Mouse (Mus musculus): ENCODE data around the gene Ube2j2.

The Ube2j2 gene

DNA sequence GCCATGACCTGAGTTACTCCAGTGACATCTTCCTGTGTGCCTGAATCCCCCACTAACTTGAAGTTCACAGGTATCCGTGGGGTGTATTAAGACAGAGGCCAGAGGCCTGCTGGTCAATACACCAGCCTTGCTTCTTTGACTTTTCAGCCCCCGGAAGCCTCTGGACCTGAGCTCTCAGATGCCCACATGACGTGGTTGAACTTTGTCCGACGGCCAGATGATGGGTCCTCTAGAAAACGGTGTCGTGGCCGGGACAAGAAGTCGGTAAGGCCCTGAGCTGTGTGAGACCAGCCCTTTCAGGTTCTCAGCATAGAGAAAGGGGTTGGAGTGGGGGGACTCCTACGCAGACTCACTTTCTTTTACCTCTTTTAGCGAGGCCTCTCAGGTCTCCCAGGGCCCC, 20.8 kb downstream of the Ube2j2 start:
- DNase-seq: peak; percentile 59

DNA sequence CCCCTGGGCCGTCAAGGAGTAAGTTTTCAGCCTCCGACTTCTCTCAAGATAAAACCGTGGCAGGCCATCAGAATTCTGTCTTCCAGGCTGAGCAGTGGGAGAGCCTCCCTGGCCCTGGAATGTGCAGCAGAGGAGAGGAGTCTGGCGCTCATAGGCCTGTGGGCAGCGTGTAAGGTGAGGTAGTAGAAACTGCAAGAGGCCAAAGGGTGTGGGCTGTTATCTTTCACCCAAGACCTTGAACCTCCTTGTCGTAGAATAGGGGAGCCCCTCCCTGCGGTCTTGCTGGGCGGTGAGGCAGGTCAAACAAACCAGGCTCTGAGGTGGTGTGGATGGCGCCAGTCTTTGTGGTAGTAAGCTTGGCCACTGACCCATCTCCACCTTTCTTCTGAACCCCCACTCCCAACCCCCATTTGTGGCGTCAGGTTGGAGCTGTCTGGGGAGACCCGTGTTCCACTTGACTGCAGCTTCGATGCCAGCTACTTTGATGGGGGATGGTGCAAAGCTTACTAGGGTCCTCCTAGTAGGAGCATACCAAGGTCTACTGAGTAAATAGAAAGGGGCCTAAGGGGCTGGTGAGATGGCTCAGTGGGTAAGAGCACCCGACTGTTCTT, 25.5 kb downstream of the Ube2j2 start:
- DNase-seq: no peak

DNA sequence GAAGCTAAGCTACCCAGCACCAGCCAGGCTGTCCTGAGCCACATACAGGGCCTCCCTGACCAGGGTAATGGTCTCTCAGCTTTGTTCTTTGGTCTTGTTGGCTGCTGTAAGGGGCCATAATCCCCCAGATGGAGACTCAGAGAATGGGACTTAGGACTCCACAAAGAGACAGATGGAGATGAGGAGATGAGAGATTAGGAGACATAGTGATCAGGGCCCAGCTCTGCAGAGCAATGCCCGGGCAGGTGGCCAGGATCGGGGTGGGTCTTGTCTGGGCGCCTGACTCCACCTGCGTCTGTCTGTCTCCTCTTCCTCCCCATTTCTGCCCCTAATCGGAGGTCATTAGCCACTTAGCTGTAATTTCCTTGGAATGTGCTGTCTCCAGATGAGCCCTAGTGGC, 26.7 kb downstream of the Ube2j2 start:
- DNase-seq: no peak

DNA sequence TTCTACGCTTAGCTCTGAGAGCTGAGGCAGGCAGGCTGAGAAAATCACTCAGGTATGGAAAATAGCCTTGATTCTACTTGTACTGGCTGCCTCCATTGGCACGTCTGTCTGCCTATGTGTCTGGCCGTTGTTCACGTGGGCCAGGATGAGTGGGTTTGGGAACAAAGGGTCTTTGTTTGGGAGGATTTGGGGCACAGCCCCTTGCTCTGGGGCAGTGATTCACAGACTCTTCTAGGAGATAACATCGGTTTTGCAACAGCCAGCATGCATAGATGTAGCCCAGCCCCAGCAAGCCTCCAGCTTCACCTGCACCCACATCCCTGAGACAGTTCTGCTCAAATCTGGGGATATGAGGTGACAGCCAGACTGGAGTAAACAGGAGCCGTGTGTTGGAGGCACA, 29.0 kb downstream of the Ube2j2 start:
- no peak for DNase-seq

DNA sequence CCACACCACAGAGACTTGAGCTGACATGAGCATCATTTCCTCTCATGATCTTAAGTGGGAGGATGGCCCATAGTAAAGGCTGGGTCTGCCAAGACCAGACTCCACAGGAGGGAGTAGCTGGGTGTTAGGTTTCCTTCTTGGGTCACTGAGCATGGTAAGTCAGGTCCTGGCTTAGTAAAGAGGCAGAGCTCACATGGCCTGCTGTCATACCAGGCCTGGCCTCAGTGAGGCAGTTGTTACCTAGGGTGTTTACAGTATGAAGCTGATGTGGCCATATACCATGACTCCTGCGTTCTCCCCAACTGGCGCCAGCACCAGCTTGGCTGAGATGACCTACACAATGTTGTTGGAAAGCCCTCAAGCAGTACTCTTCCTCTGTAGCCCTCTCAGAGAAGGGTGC, 29.6 kb downstream of the Ube2j2 start:
- no peak for DNase-seq

DNA sequence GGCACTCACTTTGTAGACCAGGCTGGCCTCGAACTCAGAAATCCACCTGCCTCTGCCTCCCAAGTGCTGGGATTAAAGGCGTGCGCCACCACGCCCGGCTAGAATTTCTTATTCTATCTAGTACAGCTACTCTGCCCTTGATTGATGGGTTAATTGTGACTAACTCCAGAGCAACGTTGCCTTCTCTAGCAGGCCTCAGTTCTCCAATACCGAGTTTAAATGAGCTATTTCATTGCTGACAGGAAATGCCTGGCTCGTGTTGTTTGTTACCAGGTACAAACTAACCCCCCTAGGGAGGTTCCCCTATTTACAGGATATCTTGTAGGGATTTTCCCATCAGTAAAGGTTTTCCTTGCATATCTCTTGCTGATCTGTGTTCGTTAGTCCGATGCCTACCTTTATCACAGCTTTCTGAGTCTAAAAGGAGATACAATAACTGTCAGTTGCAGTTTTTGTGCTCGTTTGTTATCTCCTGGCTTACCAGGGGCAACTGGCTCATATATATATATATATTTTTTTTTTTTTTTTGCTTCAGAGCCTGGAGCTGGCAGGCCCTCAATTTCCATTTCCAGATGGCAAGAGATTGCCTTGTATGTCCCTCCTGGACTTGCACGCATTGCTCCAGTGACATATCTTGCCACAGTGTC, 37.9 kb downstream of the Ube2j2 start:
- no peak for DNase-seq

DNA sequence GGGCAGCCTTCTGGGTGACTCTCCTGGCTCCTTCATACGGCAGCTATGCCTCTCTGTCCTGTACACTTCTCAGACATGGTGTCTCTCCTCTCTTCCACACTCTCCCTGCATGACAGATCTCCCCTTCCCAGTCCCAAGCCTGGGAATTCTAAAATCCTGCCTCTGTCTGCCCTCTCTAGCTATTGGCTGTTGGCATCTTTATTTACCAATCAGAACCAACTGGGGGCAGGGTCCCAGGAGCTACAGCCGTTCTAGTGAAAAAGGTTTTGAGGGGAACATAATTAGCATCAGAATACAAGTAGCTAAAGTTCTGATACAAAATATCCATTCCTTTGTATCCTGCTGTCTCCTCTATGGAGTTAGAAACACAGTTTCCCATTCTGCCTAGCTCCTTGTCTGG, 40.2 kb downstream of the Ube2j2 start:
- no peak for DNase-seq

DNA sequence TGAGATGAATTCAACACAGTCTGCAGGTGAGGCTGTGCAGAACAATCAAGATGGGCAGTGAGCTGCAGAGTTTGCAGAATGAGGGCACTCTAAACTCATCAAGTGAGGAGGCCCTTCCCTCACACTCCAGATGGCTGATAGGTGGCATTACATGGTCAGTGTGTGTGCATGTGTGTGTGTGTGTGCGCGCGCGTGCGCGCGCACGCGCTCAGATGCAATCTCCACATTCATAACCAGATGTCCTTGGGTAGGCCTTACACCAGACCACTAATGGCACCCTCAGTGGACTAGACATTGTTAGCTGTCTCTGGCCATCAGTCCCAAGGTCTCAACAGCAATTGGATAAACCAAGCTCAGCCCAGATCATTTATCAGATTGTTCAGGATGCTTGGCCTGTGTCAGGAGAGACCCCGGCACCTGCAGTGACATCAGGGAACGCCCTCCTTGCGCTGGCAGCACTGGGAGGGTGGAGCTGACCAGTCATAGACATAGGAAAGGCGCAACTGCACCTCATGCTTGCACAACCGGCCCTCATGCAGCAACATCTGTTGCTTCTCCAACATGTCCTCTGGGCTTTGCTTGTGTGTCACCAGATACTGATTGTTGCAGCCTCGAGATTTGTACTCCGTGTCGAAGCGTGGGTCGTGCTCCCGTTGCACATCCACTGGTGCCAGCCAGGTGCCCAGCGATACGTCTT, 47.7 kb downstream of the Ube2j2 start:
- no peak for DNase-seq

DNA sequence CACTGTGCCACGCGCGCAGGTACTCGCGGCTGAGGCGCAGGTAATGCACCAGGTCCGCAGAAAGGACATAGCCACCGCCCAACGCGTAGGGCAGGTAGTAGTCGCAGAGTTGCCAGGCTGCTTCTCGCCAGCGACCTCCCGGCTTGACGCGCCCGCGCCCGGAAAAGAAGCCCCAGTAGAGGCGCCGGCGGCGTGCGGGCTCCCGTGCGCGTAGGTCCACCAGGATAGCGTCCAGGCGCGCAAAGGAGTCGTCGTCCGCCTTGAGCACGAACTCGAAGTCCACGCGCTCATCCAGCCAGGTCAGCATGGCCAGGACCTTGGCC, 48.2 kb downstream of the Ube2j2 start:
- peak; percentile 51 for DNase-seq

DNA sequence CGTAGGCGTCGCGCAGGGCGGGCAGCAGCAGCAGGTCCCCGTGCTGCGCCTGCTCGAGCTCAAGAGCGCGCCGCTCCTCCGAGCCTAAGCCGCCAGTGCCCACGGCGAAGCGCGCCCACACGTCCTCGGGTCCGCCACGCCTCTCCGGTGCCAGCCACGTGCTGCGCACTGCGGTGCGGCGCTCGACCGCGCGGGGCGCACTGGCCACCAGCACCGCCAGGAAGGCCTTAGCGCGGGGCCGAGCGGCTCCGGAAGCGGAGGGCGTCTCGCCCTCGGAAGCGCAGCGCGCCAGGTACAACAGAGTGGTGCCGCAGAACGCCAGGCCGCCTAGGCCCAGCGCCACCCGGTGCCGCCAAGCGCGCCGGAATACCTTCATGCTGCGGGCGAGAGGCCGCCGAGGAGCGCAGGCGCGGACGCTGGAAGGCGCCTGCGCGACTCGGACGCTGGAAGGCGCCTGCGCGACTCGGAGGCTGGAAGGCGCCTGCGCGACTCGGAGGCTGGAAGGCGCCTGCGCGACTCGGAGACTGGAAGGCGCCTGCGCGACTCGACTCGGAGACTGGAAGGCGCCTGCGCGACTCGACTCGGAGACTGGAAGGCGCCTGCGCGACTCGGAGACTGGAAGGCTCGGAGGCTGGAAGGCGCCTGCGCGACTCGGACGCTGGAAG, 48.7 kb downstream of the Ube2j2 start, which contains the start of the genes B3galt6 and Sdf4:
Gene B3galt6, minus strand, starts transcription at position 409 of the 665 bp plus-strand sequence.
Gene Sdf4, plus strand, starts transcription at position 632 of the 665 bp plus-strand sequence.
- DNase-seq: peak; percentile 84

DNA sequence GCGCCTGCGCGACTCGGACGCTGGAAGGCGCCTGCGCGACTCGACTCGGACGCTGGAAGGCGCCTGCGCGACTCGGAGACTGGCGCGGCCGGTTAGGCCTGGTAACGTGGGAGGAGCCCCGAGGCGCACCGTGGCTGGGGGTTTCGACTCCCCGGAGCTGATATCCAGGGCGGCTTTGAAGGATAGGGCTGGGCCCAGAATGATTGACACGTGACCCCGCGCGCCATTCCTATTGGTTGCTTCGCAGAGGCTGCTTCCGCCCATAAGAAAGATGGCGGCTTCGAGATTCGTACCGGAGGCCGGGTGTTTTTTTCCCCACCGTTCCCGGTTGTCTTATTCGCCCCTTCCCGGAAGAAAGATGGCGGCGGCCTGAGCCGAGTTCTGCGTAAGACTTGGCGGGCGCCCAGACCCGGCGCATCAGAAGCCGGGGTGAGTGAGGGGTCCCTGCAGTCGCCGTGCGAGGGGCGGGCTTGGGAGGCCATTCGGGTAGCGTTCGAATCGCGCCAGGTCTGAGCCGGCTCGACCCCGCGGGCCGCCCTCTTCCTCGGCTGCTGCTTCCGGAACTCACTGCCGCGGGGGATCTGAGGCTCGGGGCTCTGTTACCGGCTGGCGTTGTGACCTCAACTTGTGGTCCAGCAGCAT, 49.4 kb downstream of the Ube2j2 start:
- DNase-seq: peak; percentile 97

DNA sequence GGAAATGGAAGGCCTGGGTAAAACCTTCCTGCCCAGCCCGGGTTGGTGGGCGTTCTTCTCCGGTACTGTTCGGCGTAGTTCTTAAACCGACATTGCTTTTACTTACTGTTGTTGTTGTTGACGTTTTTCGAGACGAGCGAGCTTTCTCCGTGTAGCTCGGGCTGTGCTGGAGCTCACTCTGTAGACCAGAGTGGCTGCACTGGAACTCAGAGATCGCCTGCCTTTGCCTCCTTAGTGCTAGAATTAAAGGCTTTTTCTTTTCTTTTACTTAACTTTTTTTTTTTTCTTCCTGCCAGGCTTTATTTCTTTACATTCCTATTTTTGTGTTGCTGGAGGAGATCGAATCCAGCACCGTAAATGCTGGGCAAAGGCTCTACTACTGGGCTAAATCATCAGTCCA, 50.0 kb downstream of the Ube2j2 start:
- no peak for DNase-seq

DNA sequence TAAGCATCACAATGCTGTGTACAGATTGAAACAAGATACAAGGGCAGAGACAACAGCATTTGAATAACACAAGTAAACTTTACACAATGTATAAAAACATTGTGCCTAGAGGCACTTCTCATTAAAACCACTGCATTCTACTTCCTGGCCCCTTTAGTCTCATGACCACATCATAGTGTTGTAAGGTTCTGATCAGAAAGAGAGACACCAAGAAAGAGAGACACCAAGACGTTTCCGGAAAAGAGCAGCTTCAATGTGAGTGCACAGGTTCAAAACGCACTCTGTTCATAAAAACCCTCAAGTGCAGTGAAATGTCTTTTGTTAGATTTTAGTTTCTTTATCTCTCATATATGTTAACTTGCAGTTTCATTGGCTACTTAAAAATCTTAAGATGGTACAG, 60.5 kb downstream of the Ube2j2 start:
- DNase-seq: no peak

DNA sequence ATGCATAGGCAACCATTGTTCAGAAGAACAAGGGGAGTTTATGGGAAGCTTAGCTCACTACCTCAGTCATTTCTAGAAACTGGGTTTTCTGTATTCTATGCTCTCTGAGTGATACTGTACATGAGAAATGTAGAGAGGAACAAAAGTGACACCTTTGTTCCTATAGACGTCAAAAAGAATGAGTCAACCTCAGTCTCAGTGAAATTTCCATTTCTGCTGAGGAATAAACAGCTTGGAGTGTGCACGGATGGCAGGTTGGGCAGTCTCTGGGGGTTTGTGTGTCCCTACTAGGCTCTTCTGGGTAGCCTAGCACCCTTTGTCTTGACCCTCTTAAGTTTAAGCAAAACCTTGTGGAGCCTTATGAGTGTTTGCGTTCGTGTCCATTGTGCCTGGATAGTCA, 64.7 kb downstream of the Ube2j2 start:
- no peak for DNase-seq
